Mouse (Mus musculus) gastrocnemius, postnatal 10 days (tissue): ENCODE data around the gene Rap1a. TPM values are rescaled to one million over a fixed set of nuclear protein-coding genes. Genes with fewer than 3 reads are reported as not detected.

ENCODE experiments used
- DNase-seq: peaks from one replicate; pipeline ENCODE4 v3.0.0; 2021; ENCODE audit warnings: mixed read lengths
- total RNA-seq, 2 experiments: library from RNA; stranded (reverse); gene quantifications; 2 replicates each; pipeline ENCODE4 v1.2.3; 2021

Rap1a gene
- total RNA-seq, 2 experiments from 2014 or later = 126 to 130 TPM

GRCm38 (mm10) chr3:105760063-105760462 is 41.1 kb downstream of the Rap1a start:
- DNase-seq = no peak

- DNase-seq = no peak
Measured at GRCm38 (mm10) chr3:105758658-105759057, 42.5 kb downstream of the Rap1a start.

GRCm38 (mm10) chr3:105758098-105758497 is 43.0 kb downstream of the Rap1a start:
- DNase-seq = no peak

GRCm38 (mm10) chr3:105757323-105758083 is 43.6 kb downstream of the Rap1a start:
- no peak for DNase-seq

DNA sequence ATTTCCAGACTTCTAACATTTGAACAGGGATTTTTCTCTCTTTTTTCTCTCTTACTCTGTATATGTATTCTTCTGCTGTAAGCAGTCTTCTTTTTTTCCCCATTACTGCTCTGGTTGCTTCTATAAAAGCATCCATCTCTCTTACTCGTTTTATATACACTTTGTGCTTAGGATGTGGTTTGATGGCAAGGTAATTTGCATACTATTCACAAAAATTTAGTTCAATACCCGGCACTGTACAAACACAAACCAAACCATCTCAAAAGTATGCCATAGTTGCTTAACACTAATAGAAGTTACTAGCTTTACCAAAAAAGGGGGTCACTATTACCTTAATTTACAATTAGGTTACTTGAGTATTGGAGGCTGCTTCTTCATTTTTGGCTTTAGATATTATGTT is 44.6 kb downstream of the Rap1a start:
- DNase-seq = no peak

DNA sequence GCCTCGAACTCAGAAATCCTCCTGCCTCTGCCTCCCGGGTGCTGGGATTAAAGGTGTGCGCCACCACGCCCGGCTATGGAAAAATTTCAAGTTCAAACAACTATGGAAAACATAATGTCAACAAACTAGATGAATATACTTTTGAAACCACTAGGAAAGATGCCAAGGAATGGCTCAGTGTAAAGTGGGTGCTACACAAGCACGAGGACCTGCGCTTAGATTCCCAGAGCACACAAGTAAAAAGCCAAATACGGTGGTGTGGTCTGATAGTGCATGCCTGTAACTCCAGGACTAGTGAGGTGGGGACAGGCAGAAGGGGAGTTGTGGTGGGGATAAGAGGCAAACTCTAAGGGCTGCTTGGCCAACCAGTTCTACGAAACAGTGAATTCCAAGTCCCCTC is 46.0 kb downstream of the Rap1a start:
- DNase-seq = no peak

GRCm38 (mm10) chr3:105754184-105754583 is 47.0 kb downstream of the Rap1a start:
- no peak for DNase-seq

- no peak for DNase-seq
Measured at GRCm38 (mm10) chr3:105750810-105751209, 50.3 kb downstream of the Rap1a start.

DNA sequence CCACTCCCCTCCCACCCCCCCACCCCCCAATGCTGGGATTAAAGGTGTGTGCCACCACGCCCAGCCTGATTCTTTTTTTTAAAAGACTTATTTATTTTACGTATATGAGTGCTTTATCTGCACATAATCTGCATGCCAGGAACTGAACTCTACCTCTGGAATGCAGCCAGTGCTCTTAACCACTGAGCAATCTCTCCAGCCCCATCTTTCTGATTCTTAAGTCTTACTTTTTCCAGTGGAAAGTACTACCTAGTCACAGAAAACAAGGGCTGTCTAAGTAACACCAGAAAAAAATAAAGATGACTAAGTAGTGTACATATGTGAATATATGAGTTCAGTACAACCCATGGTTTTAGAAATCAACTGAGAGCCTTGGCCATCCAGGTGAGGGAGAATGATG is 54.6 kb downstream of the Rap1a start:
- DNase-seq = no peak

DNA sequence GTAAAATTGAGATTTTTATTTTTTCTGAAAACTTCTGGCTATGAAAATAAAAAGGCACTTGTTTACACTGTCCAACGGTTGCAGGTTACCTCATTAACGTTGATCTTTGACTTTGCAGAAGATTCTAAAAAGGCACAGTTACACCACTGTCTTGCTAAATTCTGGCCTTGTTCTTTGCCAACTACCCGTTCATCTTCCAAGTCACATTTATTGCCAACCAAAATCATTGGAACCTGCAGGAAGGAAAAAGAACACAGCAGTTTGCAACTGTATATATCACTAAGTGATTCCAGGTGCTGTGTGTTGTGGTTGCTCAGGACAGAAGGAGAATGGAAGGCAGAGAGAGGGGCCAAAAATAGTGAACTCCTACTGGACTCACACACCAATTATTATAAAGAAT is 63.5 kb downstream of the Rap1a start:
- DNase-seq = no peak

GRCm38 (mm10) chr3:105737070-105737469 is 64.1 kb downstream of the Rap1a start:
- no peak for DNase-seq

DNA sequence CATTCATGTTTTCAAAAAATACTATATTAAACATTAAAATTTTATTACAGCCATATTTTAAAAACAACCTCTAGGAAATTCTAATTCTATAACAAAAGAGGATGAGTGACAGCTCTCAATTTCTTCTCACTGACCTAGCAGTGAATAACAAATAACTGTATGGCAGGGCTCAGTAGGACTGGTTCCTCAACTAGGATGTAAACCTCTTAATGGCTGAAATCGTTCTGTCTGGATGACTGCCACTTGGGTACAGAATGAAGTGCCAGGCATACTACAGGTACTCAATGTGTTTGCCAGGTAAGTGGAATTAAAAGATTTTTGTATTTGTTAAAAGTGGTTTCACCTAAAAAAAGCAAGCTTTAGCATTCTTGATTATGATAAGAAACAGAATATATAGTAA is 65.0 kb downstream of the Rap1a start:
- DNase-seq = no peak

GRCm38 (mm10) chr3:105735285-105735684 is 65.9 kb downstream of the Rap1a start:
- DNase-seq = no peak

GRCm38 (mm10) chr3:105733538-105733937 is 67.6 kb downstream of the Rap1a start:
- no peak for DNase-seq

- DNase-seq = no peak
Measured at GRCm38 (mm10) chr3:105732360-105732759, 68.8 kb downstream of the Rap1a start.

- peak; percentile 58 for DNase-seq
Measured at GRCm38 (mm10) chr3:105726037-105726436, 75.1 kb downstream of the Rap1a start.

- no peak for DNase-seq
Measured at GRCm38 (mm10) chr3:105722510-105722909, 78.6 kb downstream of the Rap1a start.

GRCm38 (mm10) chr3:105721681-105722201 is 79.4 kb downstream of the Rap1a start:
- DNase-seq = no peak

- DNase-seq = no peak
Measured at GRCm38 (mm10) chr3:105720514-105720913, 80.6 kb downstream of the Rap1a start.

- no peak for DNase-seq
Measured at GRCm38 (mm10) chr3:105719979-105720378, 81.2 kb downstream of the Rap1a start.

- no peak for DNase-seq
Measured at GRCm38 (mm10) chr3:105718746-105719145, 82.4 kb downstream of the Rap1a start.

DNA sequence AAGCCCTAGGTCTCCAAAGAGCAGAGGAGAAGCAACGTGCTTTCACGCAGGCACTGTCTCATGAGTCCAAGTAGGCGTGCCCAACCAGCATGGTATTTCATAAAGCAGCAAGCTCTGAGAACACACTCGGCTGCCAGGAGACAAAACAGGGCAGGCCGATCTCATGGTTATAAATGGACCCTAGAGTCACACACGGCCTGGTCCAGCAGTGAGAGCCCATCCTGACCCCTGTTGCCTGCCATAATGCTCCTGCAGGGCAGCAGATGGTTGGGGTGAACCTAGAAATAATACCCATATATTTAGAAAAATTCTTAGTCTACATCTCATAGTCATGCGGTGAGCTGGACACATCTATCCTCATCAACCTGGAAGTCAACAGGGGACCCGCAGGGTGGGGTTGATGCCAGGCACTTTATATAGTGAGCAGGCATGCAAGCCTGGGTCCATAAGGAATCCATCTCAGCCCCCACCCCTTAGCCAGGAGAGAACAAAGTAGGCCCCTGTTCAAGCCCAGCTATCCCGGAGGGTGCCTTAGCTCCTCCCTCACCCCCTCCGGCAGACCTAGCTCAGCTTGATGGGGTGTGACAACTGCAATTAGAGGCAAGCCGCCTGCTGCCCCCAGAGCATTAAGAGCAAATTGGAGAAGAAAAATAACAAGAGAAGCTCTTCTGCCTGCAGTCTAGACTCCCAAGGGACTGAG is 83.1 kb downstream of the Rap1a start:
- DNase-seq = no peak

DNA sequence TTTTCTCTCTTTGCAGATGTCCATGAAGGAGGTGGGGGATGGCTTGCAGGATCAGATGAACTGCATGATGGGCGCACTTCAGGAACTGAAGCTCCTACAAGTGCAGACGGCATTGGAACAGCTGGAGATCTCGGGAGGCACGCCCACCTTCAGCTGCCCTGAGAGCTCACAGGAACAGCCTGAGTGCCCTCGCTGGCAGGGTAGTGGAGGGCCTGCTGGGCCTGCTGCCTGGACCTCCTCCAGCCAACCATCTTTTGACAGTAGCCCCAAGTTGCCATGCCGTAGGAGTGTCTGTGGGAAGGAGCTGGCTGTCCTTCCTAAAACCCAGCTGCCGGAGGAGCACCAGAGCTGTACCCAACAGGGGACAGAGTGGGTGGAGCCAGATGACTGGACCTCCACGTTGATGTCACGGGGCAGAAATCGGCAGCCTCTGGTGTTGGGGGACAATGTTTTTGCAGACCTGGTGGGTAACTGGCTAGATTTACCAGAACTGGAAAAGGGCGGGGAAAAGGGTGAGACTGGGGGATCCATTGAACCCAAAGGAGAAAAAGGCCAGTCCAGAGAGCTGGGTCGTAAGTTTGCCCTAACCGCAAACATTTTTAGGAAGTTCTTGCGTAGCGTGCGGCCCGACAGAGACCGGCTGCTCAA is 84.7 kb downstream of the Rap1a start:
- peak; percentile 44 for DNase-seq
